Mouse (Mus musculus) myocyte (in vitro differentiated cells): ENCODE measurements around the gene Vav2. TPM values are rescaled to one million over a fixed set of nuclear protein-coding genes. Genes with fewer than 3 reads are reported as not detected.

Source experiments
- H3K27me3 ChIP-seq: one replicate; pipeline ENCODE4 v1.6.1; 2011; ENCODE audit not compliant: control insufficient read depth, insufficient read depth, insufficient read length
- H3K36me3 ChIP-seq: one replicate; pipeline ENCODE4 v1.6.1; 2011; ENCODE audit not compliant: control insufficient read depth, insufficient read depth
- H3K4me2 ChIP-seq: one replicate; pipeline ENCODE4 v1.6.1; 2011; ENCODE audit warnings: low read depth, control low read depth
- H3K4me3 ChIP-seq: one replicate; pipeline ENCODE4 v1.5.1; 2011; ENCODE audit warnings: mild to moderate bottlenecking, control low read depth, moderate library complexity
- H3K79me2 ChIP-seq: one replicate; pipeline ENCODE4 v1.6.1; 2011; ENCODE audit not compliant: control insufficient read depth, insufficient read depth
- H3ac ChIP-seq: one replicate; pipeline ENCODE4 v1.6.1; 2011; ENCODE audit not compliant: control insufficient read depth, insufficient read length
- CEBPB ChIP-seq: IDR thresholded peaks from 2 replicates; pipeline ENCODE4 v1.6.1; 2011; ENCODE audit warnings: mild to moderate bottlenecking, moderate library complexity; ENCODE audit not compliant: poor library complexity, insufficient read depth, severe bottlenecking
- E2F4 ChIP-seq: IDR thresholded peaks from one replicate; pipeline ENCODE4 v1.6.1; 2011; ENCODE audit warnings: mild to moderate bottlenecking, control low read depth, moderate library complexity; ENCODE audit not compliant: insufficient read depth
- MAX ChIP-seq: IDR thresholded peaks from one replicate; pipeline ENCODE4 v1.6.1; 2011; ENCODE audit warnings: low read depth, mild to moderate bottlenecking, control low read depth
- MYOD1 ChIP-seq, 3 experiments: IDR thresholded peaks; one replicate each; pipeline ENCODE4 v1.6.1; 2011; ENCODE audit warnings: control low read depth in 2 of 3, low read depth in 2 of 3, mild to moderate bottlenecking in 2 of 3, moderate library complexity in 1 of 3; ENCODE audit not compliant: insufficient read length in 2 of 3, control insufficient read depth in 1 of 3
- MYOG ChIP-seq, 3 experiments: IDR thresholded peaks; one replicate each; pipeline ENCODE4 v1.6.1; 2011; ENCODE audit warnings: control low read depth in 2 of 3, low read depth in 2 of 3, mild to moderate bottlenecking in 2 of 3; ENCODE audit not compliant: insufficient read length in 2 of 3, control insufficient read depth in 1 of 3, insufficient read depth in 1 of 3
- POLR2A ChIP-seq: IDR thresholded peaks from one replicate; pipeline ENCODE4 v1.6.1; 2011; ENCODE audit warnings: low read depth, mild to moderate bottlenecking, control low read depth, moderate library complexity; ENCODE audit not compliant: insufficient read length
- POLR2AphosphoS2 ChIP-seq: IDR thresholded peaks from one replicate; pipeline ENCODE4 v1.6.1; 2011; ENCODE audit warnings: low read depth, control low read depth; ENCODE audit not compliant: insufficient read length
- REST ChIP-seq: IDR thresholded peaks from one replicate; pipeline ENCODE4 v1.6.1; 2011; ENCODE audit warnings: mild to moderate bottlenecking, control low read depth, moderate library complexity; ENCODE audit not compliant: insufficient read depth, insufficient read length
- SRF ChIP-seq: IDR thresholded peaks from one replicate; pipeline ENCODE4 v1.6.1; 2011; ENCODE audit warnings: low read depth; ENCODE audit not compliant: control insufficient read depth, insufficient read length
- TCF12 ChIP-seq: IDR thresholded peaks from one replicate; pipeline ENCODE4 v1.6.1; 2011; ENCODE audit warnings: mild to moderate bottlenecking, control low read depth; ENCODE audit not compliant: poor library complexity, insufficient read depth, severe bottlenecking
- TCF3 ChIP-seq: IDR thresholded peaks from one replicate; pipeline ENCODE4 v1.6.1; 2011; ENCODE audit warnings: low read depth, control low read depth; ENCODE audit not compliant: insufficient read length
- USF1 ChIP-seq: IDR thresholded peaks from one replicate; pipeline ENCODE4 v1.6.1; 2011; ENCODE audit warnings: low read depth, mild to moderate bottlenecking, control low read depth, moderate library complexity
- polyA plus RNA-seq: library from polyadenylated mRNA; unstranded; fragments of >200 nt; fragmentation: generic; extraction: Trizol; gene quantifications from one replicate; pipeline ENCODE4 v1.2.1, GENCODE M21; 2012; ENCODE audit warnings: missing spikeins

Gene Vav2
- polyA plus RNA-seq, 1 experiment: 14.1 TPM

DNA sequence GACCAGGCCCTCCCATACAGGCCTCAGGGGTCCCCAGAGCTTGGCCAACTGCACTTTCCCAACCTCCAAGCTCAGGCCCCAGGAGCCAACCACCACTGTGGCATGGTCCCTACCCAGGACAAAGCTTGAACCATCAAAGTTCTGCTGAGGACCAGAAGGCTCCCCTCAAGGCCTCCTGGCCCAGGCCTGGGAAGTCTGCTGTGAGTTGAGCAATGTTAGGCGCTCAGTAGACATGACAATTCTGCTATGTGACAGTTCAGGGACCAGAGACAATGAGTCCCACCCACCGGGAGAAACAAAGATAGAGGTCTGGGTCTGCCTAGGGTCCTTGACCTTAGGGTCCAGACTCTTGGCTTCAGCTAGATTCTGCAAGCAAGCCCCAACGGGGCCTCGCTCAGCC lies 98.9 kb downstream of the Vav2 start:
- no peaks in the 10 kb centered on the region for H3K36me3 ChIP-seq
- no peaks in the 10 kb centered on the region for H3K27me3 ChIP-seq
- peaks cover 4% of the 10 kb centered on the region for H3K79me2 ChIP-seq
- TF ChIP-seq E2F4: no peak
- peak overlapping the region; percentile 64 for H3K4me2 ChIP-seq
- no peak overlapping the region for H3K4me3 ChIP-seq
- no peak overlapping the region for H3ac ChIP-seq

DNA sequence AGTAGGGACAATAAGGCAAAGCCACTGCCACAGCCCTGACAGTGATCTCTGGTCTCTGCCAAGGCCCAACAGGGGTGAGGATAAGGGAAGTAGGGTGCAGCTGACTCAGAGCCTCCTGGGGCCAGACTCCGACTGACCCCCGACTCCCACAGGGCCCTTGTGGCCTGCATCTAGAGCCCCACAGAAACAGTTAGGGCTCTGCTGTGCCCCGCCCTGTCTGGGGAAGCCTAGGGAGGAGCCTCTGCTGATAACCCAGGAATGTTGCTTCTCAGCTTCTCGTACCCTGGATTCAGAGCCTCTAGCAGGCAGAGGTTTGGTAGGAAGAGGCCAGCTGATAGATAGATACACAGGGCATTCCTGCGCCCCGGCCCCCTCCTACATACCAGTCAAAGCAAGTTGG lies 99.8 kb downstream of the Vav2 start:
- H3ac ChIP-seq: no peak overlapping the region
- H3K4me2 ChIP-seq: peak overlapping the region; percentile 64
- H3K27me3 ChIP-seq: no peaks in the 10 kb centered on the region
- TF ChIP-seq MYOD1 (IDR thresholded peaks at IDR 0.05; ENCODE audit: control insufficient read depth in 1 of 3, insufficient read length in 2 of 3, low read depth in 2 of 3) (peak in 1 of 3 experiments; percentile 33), REST (no peak), MYOG (IDR thresholded peaks at IDR 0.05; ENCODE audit: control insufficient read depth in 1 of 3, insufficient read depth in 1 of 3, insufficient read length in 2 of 3, low read depth in 2 of 3) (peak in 1 of 3 experiments; percentile 49), E2F4 (no peak), POLR2AphosphoS2 (no peak), CEBPB (no peak), TCF12 (no peak)
- peaks cover 4% of the 10 kb centered on the region for H3K79me2 ChIP-seq
- H3K36me3 ChIP-seq: no peaks in the 10 kb centered on the region
- H3K4me3 ChIP-seq: no peak overlapping the region

GRCm38 (mm10) chr2:27326357-27326756 lies 100.5 kb downstream of the Vav2 start:
- TF ChIP-seq POLR2A (no peak), MYOD1 (IDR thresholded peaks at IDR 0.05; ENCODE audit: control insufficient read depth in 1 of 3, insufficient read length in 2 of 3, low read depth in 2 of 3) (peak in 1 of 3 experiments; percentile 20)
- Histone ChIP-seq H3ac (no peak overlapping the region), H3K4me3 (no peak overlapping the region), H3K36me3 (no peaks in the 10 kb centered on the region), H3K27me3 (no peaks in the 10 kb centered on the region), H3K4me2 (peak overlapping the region; percentile 64), H3K79me2 (peaks cover 4% of the 10 kb centered on the region)

DNA sequence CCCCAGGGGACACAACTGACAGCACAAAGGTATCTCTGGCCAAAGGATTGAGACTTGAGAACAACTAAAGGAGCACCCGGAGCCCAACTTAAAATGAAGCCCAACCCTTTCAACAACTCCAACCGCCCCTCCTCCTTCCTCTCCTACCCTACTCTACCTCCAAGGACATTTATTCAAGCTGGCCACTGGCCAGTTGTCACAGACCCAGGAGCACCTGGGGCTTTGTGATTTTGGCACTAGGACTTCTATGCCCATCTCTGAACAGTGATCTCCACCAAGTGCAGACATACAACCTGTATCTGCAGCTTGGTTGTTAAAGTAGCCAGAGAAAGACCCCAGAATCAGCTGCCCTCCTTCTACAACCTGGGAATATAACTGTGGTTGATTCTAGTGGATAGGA lies 102.1 kb downstream of the Vav2 start:
- Histone ChIP-seq H3K4me3 (no peak overlapping the region), H3K79me2 (no peaks in the 10 kb centered on the region), H3K4me2 (no peak overlapping the region), H3ac (no peak overlapping the region), H3K36me3 (no peaks in the 10 kb centered on the region), H3K27me3 (no peaks in the 10 kb centered on the region)
- TF ChIP-seq CEBPB: no peak
- TF ChIP-seq MAX: no peak
- no peak for TF ChIP-seq TCF3
- no peak for TF ChIP-seq MYOG (IDR thresholded peaks at IDR 0.05; ENCODE audit: control insufficient read depth in 1 of 3, insufficient read depth in 1 of 3, insufficient read length in 2 of 3, low read depth in 2 of 3)

GRCm38 (mm10) chr2:27321431-27321875 lies 105.4 kb downstream of the Vav2 start:
- H3K79me2 ChIP-seq: no peaks in the 10 kb centered on the region
- H3K4me3 ChIP-seq: no peak overlapping the region
- H3ac ChIP-seq: no peak overlapping the region
- H3K27me3 ChIP-seq: no peaks in the 10 kb centered on the region
- TF ChIP-seq POLR2A: no peak
- no peak for TF ChIP-seq REST
- TF ChIP-seq E2F4: no peak
- TF ChIP-seq MYOG (IDR thresholded peaks at IDR 0.05; ENCODE audit: control insufficient read depth in 1 of 3, insufficient read depth in 1 of 3, insufficient read length in 2 of 3, low read depth in 2 of 3): no peak
- TF ChIP-seq USF1: no peak
- TF ChIP-seq MAX: no peak
- no peak for TF ChIP-seq POLR2AphosphoS2
- TF ChIP-seq SRF: no peak
- no peak for TF ChIP-seq TCF3
- no peak for TF ChIP-seq MYOD1 (IDR thresholded peaks at IDR 0.05; ENCODE audit: control insufficient read depth in 1 of 3, insufficient read length in 2 of 3, low read depth in 2 of 3)
- no peak for TF ChIP-seq CEBPB
- TF ChIP-seq TCF12: no peak
- no peak overlapping the region for H3K4me2 ChIP-seq
- H3K36me3 ChIP-seq: no peaks in the 10 kb centered on the region

DNA sequence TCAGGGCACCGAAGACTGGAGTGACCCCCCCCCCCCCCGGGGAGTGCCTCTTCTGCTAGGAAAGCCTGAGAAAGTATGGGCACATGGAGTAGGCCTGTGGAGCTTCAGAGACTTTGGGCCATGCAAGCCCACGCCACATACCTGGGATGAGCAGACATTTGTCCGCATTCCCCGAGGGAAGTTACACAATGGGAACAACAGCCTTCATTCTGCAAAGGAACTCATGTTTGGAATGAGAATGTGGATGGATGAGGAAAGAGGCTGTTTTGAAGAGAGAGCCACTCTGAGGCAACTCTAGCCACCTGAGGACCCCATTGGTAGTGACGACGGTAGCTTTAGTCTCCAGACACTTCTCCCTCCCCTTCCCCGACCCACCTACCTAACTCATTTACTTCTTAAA lies 106.0 kb downstream of the Vav2 start:
- TF ChIP-seq POLR2AphosphoS2 (no peak), POLR2A (no peak), REST (no peak), E2F4 (no peak), TCF12 (no peak), TCF3 (no peak), MYOD1 (IDR thresholded peaks at IDR 0.05; ENCODE audit: control insufficient read depth in 1 of 3, insufficient read length in 2 of 3, low read depth in 2 of 3) (no peak), MYOG (IDR thresholded peaks at IDR 0.05; ENCODE audit: control insufficient read depth in 1 of 3, insufficient read depth in 1 of 3, insufficient read length in 2 of 3, low read depth in 2 of 3) (no peak), MAX (no peak), SRF (no peak), CEBPB (no peak), USF1 (no peak)
- H3K79me2 ChIP-seq: no peaks in the 10 kb centered on the region
- no peak overlapping the region for H3K4me3 ChIP-seq
- H3K36me3 ChIP-seq: no peaks in the 10 kb centered on the region
- H3ac ChIP-seq: no peak overlapping the region
- no peak overlapping the region for H3K4me2 ChIP-seq
- H3K27me3 ChIP-seq: no peaks in the 10 kb centered on the region
